Mouse (Mus musculus): ENCODE data around the gene Amh. TPM values are rescaled to one million over a fixed set of nuclear protein-coding genes. Genes with fewer than 3 reads are reported as not detected.
A peak's percentile ranks its signal among the peaks of the same experiment; 100 is the strongest.

Gene Amh
- polyA plus RNA-seq, 2 experiments: 0.08 to 0.31 TPM

- 6% methylated on average over 3 of the region's 3 CpGs for WGBS (ENCODE audit: insufficient replicate concordance)
- no peak for TF ChIP-seq EP300 (IDR thresholded peaks at IDR 0.05; ENCODE audit: low read depth)
- TF ChIP-seq CTCF (IDR thresholded peaks at IDR 0.05; ENCODE audit: low read depth): peak; percentile 96
- no peak overlapping the region for H3K27ac ChIP-seq
Observed at GRCm38 (mm10) chr10:80805925-80806324, 882 bp downstream of the Amh start.

GRCm38 (mm10) chr10:80806341-80807056 is 1.5 kb downstream of the Amh start:
- WGBS (ENCODE audit: insufficient replicate concordance): 52% methylated on average over 34 of the region's 34 CpGs
- Histone ChIP-seq H3K27me3 (ENCODE audit: control insufficient read depth, insufficient read depth, low read length) (peaks cover 42% of the 10 kb centered on the region), H3K4me2 (ENCODE audit: low read depth) (peak overlapping the region; percentile 80), H3K9me3 (ENCODE audit: control insufficient read depth, low read length) (no peaks in the 10 kb centered on the region), H3K4me3 (ENCODE audit: insufficient read depth in 1 of 2, low read depth in 2 of 2, low read length in 2 of 2) (peak overlapping the region in 1 of 2 experiments; percentile 50; a peak in 2 of 4 replicates), H3K9ac (replicated peaks) (no peak overlapping the region), H3K27ac (no peak overlapping the region), H3K4me1 (replicated peaks; ENCODE audit: control insufficient read depth in 2 of 2, insufficient read depth in 2 of 2, low read length in 1 of 2) (peaks cover 2 to 5% of the 10 kb centered on the region in 2 experiments; a peak in 3 of 4 replicates), H3K36me3 (replicated peaks; ENCODE audit: control insufficient read depth, insufficient read depth, low read depth) (peaks cover 29% of the 10 kb centered on the region)
- peak; percentile 4; the same call in 1 of the 2 replicates for ATAC-seq (ENCODE audit: insufficient read depth)
- TF ChIP-seq EP300 (IDR thresholded peaks at IDR 0.05; ENCODE audit: low read depth) (no peak), CTCF (IDR thresholded peaks at IDR 0.05; ENCODE audit: low read depth) (no peak)
- DNase-seq (ENCODE audit: low read depth in 3 of 3, low spot score in 3 of 3): no peak

More at GRCm38 (mm10) chr10:80805925-80806324, 882 bp downstream of the Amh start:
- Histone ChIP-seq H3K9ac (replicated peaks) (no peak overlapping the region), H3K4me3 (ENCODE audit: insufficient read depth in 1 of 2, low read depth in 2 of 2, low read length in 2 of 2) (no peak overlapping the region), H3K4me1 (replicated peaks; ENCODE audit: control insufficient read depth in 2 of 2, insufficient read depth in 2 of 2, low read length in 1 of 2) (peaks cover 2 to 5% of the 10 kb centered on the region in 2 experiments; a peak in 3 of 4 replicates), H3K4me2 (ENCODE audit: low read depth) (no peak overlapping the region), H3K9me3 (ENCODE audit: control insufficient read depth, low read length) (no peaks in the 10 kb centered on the region), H3K27me3 (ENCODE audit: control insufficient read depth, insufficient read depth, low read length) (peaks cover 42% of the 10 kb centered on the region), H3K36me3 (replicated peaks; ENCODE audit: control insufficient read depth, insufficient read depth, low read depth) (peaks cover 35% of the 10 kb centered on the region)
- peak; percentile 63 for ATAC-seq (ENCODE audit: insufficient read depth)
- DNase-seq (ENCODE audit: low read depth in 3 of 3, low spot score in 3 of 3): peak in 1 of 3 experiments; percentile 47

GRCm38 (mm10) chr10:80807057-80807627 is 2.1 kb downstream of the Amh start:
- Histone ChIP-seq H3K9me3 (ENCODE audit: control insufficient read depth, low read length) (no peaks in the 10 kb centered on the region), H3K4me2 (ENCODE audit: low read depth) (peak overlapping the region; percentile 80), H3K4me3 (ENCODE audit: insufficient read depth in 1 of 2, low read depth in 2 of 2, low read length in 2 of 2) (peak overlapping the region; percentile 17 to 50), H3K4me1 (replicated peaks; ENCODE audit: control insufficient read depth in 2 of 2, insufficient read depth in 2 of 2, low read length in 1 of 2) (peaks cover 2 to 5% of the 10 kb centered on the region in 2 experiments; a peak in 3 of 4 replicates), H3K9ac (replicated peaks) (peak overlapping the region; percentile 48), H3K36me3 (replicated peaks; ENCODE audit: control insufficient read depth, insufficient read depth, low read depth) (peaks cover 23% of the 10 kb centered on the region), H3K27ac (no peak overlapping the region), H3K27me3 (ENCODE audit: control insufficient read depth, insufficient read depth, low read length) (peaks cover 45% of the 10 kb centered on the region)
- TF ChIP-seq EP300 (IDR thresholded peaks at IDR 0.05; ENCODE audit: low read depth): no peak
- TF ChIP-seq CTCF (IDR thresholded peaks at IDR 0.05; ENCODE audit: low read depth): no peak
- ATAC-seq (ENCODE audit: insufficient read depth) (peak; percentile 39), DNase-seq (ENCODE audit: low read depth in 3 of 3, low spot score in 3 of 3) (no peak)
- WGBS (ENCODE audit: insufficient replicate concordance): under 1% methylated on average over 58 of the region's 58 CpGs

- Histone ChIP-seq H3K27ac (no peak overlapping the region), H3K4me3 (ENCODE audit: insufficient read depth in 1 of 2, low read depth in 2 of 2, low read length in 2 of 2) (no peak overlapping the region), H3K36me3 (replicated peaks; ENCODE audit: control insufficient read depth, insufficient read depth, low read depth) (peaks cover 13% of the 10 kb centered on the region), H3K27me3 (ENCODE audit: control insufficient read depth, insufficient read depth, low read length) (peaks cover 48% of the 10 kb centered on the region), H3K9me3 (ENCODE audit: control insufficient read depth, low read length) (no peaks in the 10 kb centered on the region), H3K4me1 (replicated peaks; ENCODE audit: control insufficient read depth in 2 of 2, insufficient read depth in 2 of 2, low read length in 1 of 2) (peaks cover 2 to 5% of the 10 kb centered on the region in 2 experiments; a peak in 3 of 4 replicates), H3K9ac (replicated peaks) (no peak overlapping the region), H3K4me2 (ENCODE audit: low read depth) (no peak overlapping the region)
- WGBS (ENCODE audit: insufficient replicate concordance): 23% methylated on average over 40 of the region's 40 CpGs
- TF ChIP-seq CTCF (IDR thresholded peaks at IDR 0.05; ENCODE audit: low read depth) (no peak), EP300 (IDR thresholded peaks at IDR 0.05; ENCODE audit: low read depth) (no peak)
- DNase-seq (ENCODE audit: low read depth in 3 of 3, low spot score in 3 of 3) (no peak), ATAC-seq (ENCODE audit: insufficient read depth) (no peak)
Observed at GRCm38 (mm10) chr10:80808099-80808984, 3.3 kb downstream of the Amh start.
